Mouse (Mus musculus) lung, postnatal 0 days (tissue): ENCODE measurements around the gene Srsf9. TPM values are rescaled to one million over a fixed set of nuclear protein-coding genes. Genes with fewer than 3 reads are reported as not detected.

ENCODE experiments used
- ATAC-seq: fragments of 200-750 bp; cut with Nextera tagmentation; 2 replicates; pipeline ENCODE4 v1.8.0; 2017; ENCODE audit warnings: moderate library complexity
- DNase-seq: peaks from one replicate; pipeline ENCODE4 v3.0.0-alpha.2; 2016; ENCODE audit warnings: low spot score
- H3K27ac ChIP-seq: fragments of 300-500 bp; sonication (generic); 2 replicates; pipeline ENCODE4 v1.5.1; 2014; ENCODE audit warnings: antibody characterized with exemption, mild to moderate bottlenecking, low read length, mixed read lengths
- H3K27me3 ChIP-seq: fragments of 300-500 bp; sonication (generic); replicated peaks from 2 replicates; pipeline ENCODE4 v1.6.1; 2014; ENCODE audit warnings: low read length, mixed read lengths; ENCODE audit not compliant: insufficient read depth
- H3K36me3 ChIP-seq: fragments of 300-500 bp; sonication (generic); 2 replicates; pipeline ENCODE4 v1.6.1; 2014; ENCODE audit warnings: low read length, mixed read lengths; ENCODE audit not compliant: insufficient read depth
- H3K4me1 ChIP-seq: fragments of 300-500 bp; sonication (generic); 2 replicates; pipeline ENCODE4 v1.6.1; 2014; ENCODE audit warnings: antibody characterized with exemption, low read depth, low read length, mixed read lengths; ENCODE audit not compliant: insufficient read depth
- H3K4me2 ChIP-seq: fragments of 300-500 bp; sonication (generic); replicated peaks from 2 replicates; pipeline ENCODE4 v1.6.1; 2014; ENCODE audit warnings: low read depth, mild to moderate bottlenecking, low read length, moderate library complexity, mixed read lengths
- H3K4me3 ChIP-seq: fragments of 300-500 bp; sonication (generic); 2 replicates; pipeline ENCODE4 v1.5.1; 2014; ENCODE audit warnings: low read depth, low read length
- H3K9ac ChIP-seq: fragments of 300-500 bp; sonication (generic); replicated peaks from 2 replicates; pipeline ENCODE4 v1.6.1; 2014; ENCODE audit warnings: low read depth, mild to moderate bottlenecking
- H3K9me3 ChIP-seq: fragments of 300-500 bp; sonication (generic); 2 replicates; pipeline ENCODE4 v1.6.1; 2016; ENCODE audit warnings: low read length, mixed read lengths
- CTCF ChIP-seq: IDR thresholded peaks from 2 replicates; pipeline ENCODE4 v1.5.1; 2016; ENCODE audit warnings: antibody characterized with exemption, mild to moderate bottlenecking
- EP300 ChIP-seq: IDR thresholded peaks from 2 replicates; pipeline ENCODE4 v1.6.1; 2016; ENCODE audit warnings: antibody characterized with exemption, mild to moderate bottlenecking, control low read depth
- WGBS: fragments of 180-500 bp; shearing (Covaris S2); extraction: QIAGEN DNeasy Blood & Tissue Kit; methylation state at CpG from one replicate; pipeline ENCODE4 v1.1.7; 2014; 5-methylcytosine and 5-hydroxymethylcytosine counted together
- polyA plus RNA-seq: library from polyadenylated mRNA; unstranded; fragments of >200 nt; fragmentation: Nextera tagmentation; extraction: Ambion mirVana; gene quantifications from 2 replicates; pipeline ENCODE4 v1.2.1, GENCODE M21; 2015

Srsf9 gene
- polyA plus RNA-seq, 1 experiment from 2014 or later = 140 TPM

- no peaks in the 10 kb centered on the region for H3K9me3 ChIP-seq
- peak overlapping the region; percentile 59 for H3K4me2 ChIP-seq
- no peaks in the 10 kb centered on the region for H3K36me3 ChIP-seq
- ATAC-seq = peak; percentile 97
- peak overlapping the region; percentile 24; the same call in 1 of the 2 replicates for H3K4me3 ChIP-seq
- peak overlapping the region; percentile 63 for H3K27ac ChIP-seq
- under 1% methylated on average over 22 of the region's 22 CpGs for WGBS
- no peaks in the 10 kb centered on the region for H3K27me3 ChIP-seq
- peak; percentile 80 for TF ChIP-seq CTCF
- TF ChIP-seq EP300 = peak; percentile 59; the same call in 1 of the 2 replicates
- peak; percentile 98 for DNase-seq
- H3K9ac ChIP-seq = no peak overlapping the region
- peaks cover 7% of the 10 kb centered on the region; the same call in 1 of the 2 replicates for H3K4me1 ChIP-seq
These were observed 7.7 kb upstream of the Srsf9 start for GRCm38 (mm10) chr5:115319004-115319940.

- 20% methylated on average over 11 of the region's 11 CpGs for WGBS
- DNase-seq (peak; percentile 35), ATAC-seq (peak; percentile 27)
- H3K4me3 ChIP-seq = peak overlapping the region; percentile 84
- peak overlapping the region; percentile 97 for H3K4me2 ChIP-seq
- H3K9me3 ChIP-seq = no peaks in the 10 kb centered on the region
- H3K36me3 ChIP-seq = peaks cover 4% of the 10 kb centered on the region; the same call in 1 of the 2 replicates
- H3K9ac ChIP-seq = peak overlapping the region; percentile 81
- TF ChIP-seq CTCF (no peak), EP300 (no peak)
- H3K27me3 ChIP-seq = no peaks in the 10 kb centered on the region
- H3K4me1 ChIP-seq = no peaks in the 10 kb centered on the region
- H3K27ac ChIP-seq = peak overlapping the region; percentile 87
These were observed 633 bp upstream of the Srsf9 start for GRCm38 (mm10) chr5:115326256-115326831.

GRCm38 (mm10) chr5:115327610-115328548 lies 902 bp downstream of the Srsf9 start:
- no peaks in the 10 kb centered on the region for H3K27me3 ChIP-seq
- peak overlapping the region; percentile 84 for H3K4me3 ChIP-seq
- peak overlapping the region; percentile 97 for H3K4me2 ChIP-seq
- H3K9me3 ChIP-seq = no peaks in the 10 kb centered on the region
- H3K27ac ChIP-seq = peak overlapping the region; percentile 87
- ATAC-seq (peak; percentile 43), DNase-seq (no peak)
- TF ChIP-seq EP300 = no peak
- TF ChIP-seq CTCF = no peak
- H3K4me1 ChIP-seq = no peaks in the 10 kb centered on the region
- H3K9ac ChIP-seq = peak overlapping the region; percentile 81
- WGBS = under 1% methylated on average over 47 of the region's 55 CpGs
- H3K36me3 ChIP-seq = peaks cover 13% of the 10 kb centered on the region; the same call in 1 of the 2 replicates

- TF ChIP-seq CTCF = no peak
- no peak for TF ChIP-seq EP300
- no peak overlapping the region for H3K4me3 ChIP-seq
- H3K4me1 ChIP-seq = no peaks in the 10 kb centered on the region
- no peak overlapping the region for H3K9ac ChIP-seq
- no peak overlapping the region for H3K4me2 ChIP-seq
- H3K36me3 ChIP-seq = peaks cover 31% of the 10 kb centered on the region; the same call in 1 of the 2 replicates
- WGBS = 73% methylated on average over 9 of the region's 9 CpGs
- ATAC-seq (no peak), DNase-seq (no peak)
- H3K27me3 ChIP-seq = no peaks in the 10 kb centered on the region
- H3K27ac ChIP-seq = no peak overlapping the region
- H3K9me3 ChIP-seq = no peaks in the 10 kb centered on the region
These were observed 4.0 kb downstream of the Srsf9 start for GRCm38 (mm10) chr5:115330955-115331354.

GRCm38 (mm10) chr5:115333626-115334025 lies 6.6 kb downstream of the Srsf9 start:
- no peak for DNase-seq
- no peak for ATAC-seq
- Histone ChIP-seq H3K9me3 (no peaks in the 10 kb centered on the region), H3K4me3 (no peak overlapping the region), H3K4me1 (no peaks in the 10 kb centered on the region), H3K9ac (no peak overlapping the region), H3K27ac (no peak overlapping the region), H3K27me3 (no peaks in the 10 kb centered on the region), H3K36me3 (peaks cover 31% of the 10 kb centered on the region; the same call in 1 of the 2 replicates), H3K4me2 (no peak overlapping the region)
- 56% methylated on average over 3 of the region's 3 CpGs for WGBS
- TF ChIP-seq EP300 = no peak
- no peak for TF ChIP-seq CTCF
